Mouse (Mus musculus) midbrain, embryonic 15.5 days (tissue): ENCODE results near the gene Lpin2. TPM values are rescaled to one million over a fixed set of nuclear protein-coding genes. Genes with fewer than 3 reads are reported as not detected.
A peak's percentile ranks its signal among the peaks of the same experiment; 100 is the strongest.

Experiments
- ATAC-seq: fragments of 200-750 bp; cut with Nextera tagmentation; replicated peaks from 2 replicates; pipeline ENCODE4 v1.8.0; 2017; ENCODE audit warnings: moderate TSS enrichment
- H3K27ac ChIP-seq: fragments of 300-500 bp; sonication (generic); 2 replicates; pipeline ENCODE4 v1.5.1; 2015; ENCODE audit warnings: mild to moderate bottlenecking, inconsistent platforms
- H3K27me3 ChIP-seq: fragments of 300-500 bp; sonication (generic); replicated peaks from 2 replicates; pipeline ENCODE4 v1.6.1; 2015; ENCODE audit warnings: inconsistent platforms
- H3K36me3 ChIP-seq: fragments of 300-500 bp; sonication (generic); replicated peaks from 2 replicates; pipeline ENCODE4 v1.6.1; 2015; ENCODE audit warnings: inconsistent platforms
- H3K4me1 ChIP-seq: fragments of 300-500 bp; sonication (generic); 2 replicates; pipeline ENCODE4 v1.6.1; 2015; ENCODE audit warnings: inconsistent platforms
- H3K4me2 ChIP-seq: fragments of 300-500 bp; sonication (generic); 2 replicates; pipeline ENCODE4 v1.6.1; 2015; ENCODE audit warnings: inconsistent platforms, mild to moderate bottlenecking, moderate library complexity
- H3K4me3 ChIP-seq: fragments of 300-500 bp; sonication (generic); 2 replicates; pipeline ENCODE4 v1.5.1; 2015; ENCODE audit warnings: mild to moderate bottlenecking, inconsistent platforms
- H3K9ac ChIP-seq: fragments of 300-500 bp; sonication (generic); 2 replicates; pipeline ENCODE4 v1.6.1; 2015; ENCODE audit warnings: mild to moderate bottlenecking, inconsistent platforms
- H3K9me3 ChIP-seq: fragments of 300-500 bp; sonication (generic); 2 replicates; pipeline ENCODE4 v1.6.1; 2016; ENCODE audit warnings: inconsistent platforms
- WGBS: fragments of 180-500 bp; shearing (Covaris S2); methylation state at CpG from one replicate; pipeline ENCODE4 v1.1.7; 2015; ENCODE audit warnings: mixed read lengths; 5-methylcytosine and 5-hydroxymethylcytosine counted together
- polyA plus RNA-seq: library from polyadenylated mRNA; unstranded; fragments of >200 nt; fragmentation: Nextera tagmentation; extraction: Ambion mirVana; gene quantifications from 2 replicates; pipeline ENCODE4 v1.2.1, GENCODE M21; 2015

The Lpin2 gene
- 44.2 and 47.6 TPM in 2 replicates for polyA plus RNA-seq

DNA sequence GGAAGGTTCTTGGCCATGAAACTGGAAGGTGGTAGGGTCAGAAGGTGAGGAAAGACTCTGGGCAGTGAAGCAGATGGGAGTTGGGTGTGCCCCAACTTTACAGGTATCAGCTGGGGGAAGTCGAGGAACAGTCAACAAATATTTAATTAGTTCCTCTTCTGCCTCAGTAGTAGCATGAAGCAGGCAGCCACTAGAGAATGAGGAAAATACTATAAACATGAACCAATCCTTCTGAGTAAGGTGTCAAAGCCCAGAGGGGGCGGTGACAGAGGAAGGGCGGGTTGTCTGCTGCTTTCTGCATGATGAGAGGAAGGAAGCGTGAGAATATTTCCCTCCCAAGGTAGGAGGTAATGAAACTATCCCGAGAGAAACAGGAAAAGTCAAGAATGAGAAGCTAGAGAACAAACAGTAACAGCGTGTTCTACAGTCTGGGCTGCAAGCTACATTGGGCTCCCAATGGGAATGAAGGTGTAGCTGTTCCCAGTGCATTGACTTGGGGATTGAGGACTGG, at the start of gene Lpin2:
Gene Lpin2 (plus strand): TSS at position 350 of the 511 bp plus-strand sequence.
- no peaks in the 10 kb centered on the region for H3K9me3 ChIP-seq
- ATAC-seq: no peak
- no peaks in the 10 kb centered on the region for H3K27me3 ChIP-seq
- H3K36me3 ChIP-seq: no peaks in the 10 kb centered on the region
- 25% methylated on average over 6 of the region's 6 CpGs for WGBS
- H3K9ac ChIP-seq: peak within 1 kb of the TSS; percentile 85
- peak within 1 kb of the TSS; percentile 84 for H3K4me2 ChIP-seq
- peak within 1 kb of the TSS; percentile 83 for H3K4me3 ChIP-seq
- H3K4me1 ChIP-seq: peaks cover 26% of the 10 kb centered on the region
- H3K27ac ChIP-seq: peak within 1 kb of the TSS; percentile 94

DNA sequence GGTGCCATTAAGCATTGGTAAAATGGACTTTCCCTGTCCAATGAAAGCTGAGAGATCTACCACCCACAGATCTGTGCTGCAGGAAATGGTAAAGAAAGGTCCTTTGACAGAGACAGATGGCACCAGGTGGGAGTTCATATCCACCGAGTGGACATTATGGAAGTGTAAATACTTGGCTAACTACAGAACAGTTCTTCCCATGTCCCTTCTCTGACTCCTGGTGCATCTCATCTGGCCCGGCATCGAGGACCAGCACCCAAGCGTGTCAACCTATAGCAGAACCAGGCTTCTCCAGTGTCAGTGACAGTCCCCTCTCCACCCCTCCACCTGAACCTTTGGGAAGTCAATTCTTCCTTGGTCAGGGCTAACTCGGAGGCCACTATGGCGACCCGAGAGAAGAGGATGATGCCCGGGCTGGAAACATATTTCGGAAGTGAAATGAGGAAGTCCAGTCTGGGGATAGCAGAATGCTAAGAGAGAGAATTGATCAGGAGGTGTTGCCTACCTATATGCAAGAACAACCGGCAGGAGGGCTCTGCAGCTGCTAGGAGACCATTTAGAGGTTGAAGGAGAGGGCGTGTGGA, 49.4 kb upstream of the Lpin2 start:
- H3K27me3 ChIP-seq: no peaks in the 10 kb centered on the region
- no peaks in the 10 kb centered on the region for H3K36me3 ChIP-seq
- H3K4me3 ChIP-seq: no peak overlapping the region
- H3K4me1 ChIP-seq: no peaks in the 10 kb centered on the region
- no peak overlapping the region for H3K27ac ChIP-seq
- H3K4me2 ChIP-seq: no peak overlapping the region
- ATAC-seq: no peak
- H3K9ac ChIP-seq: no peak overlapping the region
- H3K9me3 ChIP-seq: no peaks in the 10 kb centered on the region
- 91% methylated on average over 11 of the region's 11 CpGs for WGBS

DNA sequence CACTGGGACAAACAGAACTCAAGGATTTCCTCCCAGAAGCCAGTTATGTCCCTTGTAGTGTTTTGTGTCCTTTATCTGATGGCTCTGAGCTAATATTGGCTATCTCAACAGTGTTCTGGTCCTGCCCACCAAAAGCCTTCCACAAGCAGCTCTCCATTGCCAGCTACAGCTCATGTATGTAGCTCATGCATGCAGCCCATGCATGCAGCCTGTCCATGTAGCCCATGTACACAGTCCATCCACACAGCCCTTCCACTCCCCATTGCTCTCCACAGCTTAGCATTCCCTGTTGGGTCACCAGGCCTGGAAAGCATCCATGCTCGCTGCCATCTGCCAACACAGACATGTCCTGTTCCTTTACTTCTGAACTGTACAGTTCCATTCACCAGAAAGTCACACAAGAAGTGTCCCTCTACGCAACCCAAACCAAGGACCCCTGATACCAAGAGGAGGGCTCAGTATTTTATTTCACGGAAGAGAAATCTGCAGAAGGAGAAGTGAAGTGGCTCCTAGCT, 47.9 kb upstream of the Lpin2 start:
- Histone ChIP-seq H3K9ac (no peak overlapping the region), H3K4me1 (no peaks in the 10 kb centered on the region), H3K4me2 (no peak overlapping the region), H3K27ac (no peak overlapping the region), H3K36me3 (no peaks in the 10 kb centered on the region), H3K9me3 (no peaks in the 10 kb centered on the region), H3K4me3 (no peak overlapping the region), H3K27me3 (no peaks in the 10 kb centered on the region)
- no peak for ATAC-seq
- 92% methylated on average over 3 of the region's 3 CpGs for WGBS

DNA sequence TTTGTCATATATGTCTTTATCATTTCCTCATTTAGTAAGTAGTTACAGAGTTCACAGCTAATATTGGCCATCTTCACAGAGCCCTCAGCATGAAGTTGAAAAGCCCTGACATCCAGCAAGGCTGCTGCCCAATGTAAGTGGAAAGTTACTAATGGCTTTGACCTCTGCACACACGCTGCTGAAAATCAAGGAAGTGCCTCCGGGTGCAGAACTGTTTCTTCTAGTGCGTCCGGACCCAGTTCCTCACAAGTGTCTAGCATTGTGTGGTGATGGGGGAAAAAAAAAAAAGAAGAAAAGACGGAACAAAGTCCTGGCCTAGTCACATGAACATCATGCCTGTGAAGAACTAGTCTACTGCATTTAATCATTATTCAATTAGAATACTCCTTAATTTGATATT, 47.3 kb upstream of the Lpin2 start:
- no peak overlapping the region for H3K27ac ChIP-seq
- no peak for ATAC-seq
- no peaks in the 10 kb centered on the region for H3K27me3 ChIP-seq
- 76% methylated on average over 5 of the region's 5 CpGs for WGBS
- H3K36me3 ChIP-seq: no peaks in the 10 kb centered on the region
- H3K4me1 ChIP-seq: no peaks in the 10 kb centered on the region
- H3K9me3 ChIP-seq: no peaks in the 10 kb centered on the region
- no peak overlapping the region for H3K4me2 ChIP-seq
- H3K9ac ChIP-seq: no peak overlapping the region
- no peak overlapping the region for H3K4me3 ChIP-seq

DNA sequence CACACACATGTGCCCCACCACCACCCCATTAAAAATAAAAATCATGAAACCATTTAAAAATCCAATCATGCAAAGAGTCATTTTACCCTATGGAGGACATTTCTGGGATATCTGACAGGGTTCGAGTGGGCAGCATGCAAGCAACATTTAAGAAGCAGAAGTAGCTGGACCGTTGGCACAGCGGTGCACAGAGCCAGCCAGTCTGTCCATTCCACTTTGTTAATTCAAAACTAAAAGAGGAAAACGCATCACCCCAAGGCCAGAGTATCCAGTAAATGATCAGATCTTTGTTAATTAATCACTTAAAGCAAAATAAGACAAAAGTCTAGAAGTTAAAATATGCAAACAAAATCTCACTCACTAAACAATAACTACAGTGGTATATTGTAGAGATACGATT, 46.5 kb upstream of the Lpin2 start:
- Histone ChIP-seq H3K9ac (no peak overlapping the region), H3K4me1 (no peaks in the 10 kb centered on the region), H3K27ac (no peak overlapping the region), H3K27me3 (no peaks in the 10 kb centered on the region), H3K36me3 (no peaks in the 10 kb centered on the region), H3K4me3 (no peak overlapping the region), H3K9me3 (no peaks in the 10 kb centered on the region), H3K4me2 (no peak overlapping the region)
- WGBS: 90% methylated on average over 5 of the region's 5 CpGs
- no peak for ATAC-seq

DNA sequence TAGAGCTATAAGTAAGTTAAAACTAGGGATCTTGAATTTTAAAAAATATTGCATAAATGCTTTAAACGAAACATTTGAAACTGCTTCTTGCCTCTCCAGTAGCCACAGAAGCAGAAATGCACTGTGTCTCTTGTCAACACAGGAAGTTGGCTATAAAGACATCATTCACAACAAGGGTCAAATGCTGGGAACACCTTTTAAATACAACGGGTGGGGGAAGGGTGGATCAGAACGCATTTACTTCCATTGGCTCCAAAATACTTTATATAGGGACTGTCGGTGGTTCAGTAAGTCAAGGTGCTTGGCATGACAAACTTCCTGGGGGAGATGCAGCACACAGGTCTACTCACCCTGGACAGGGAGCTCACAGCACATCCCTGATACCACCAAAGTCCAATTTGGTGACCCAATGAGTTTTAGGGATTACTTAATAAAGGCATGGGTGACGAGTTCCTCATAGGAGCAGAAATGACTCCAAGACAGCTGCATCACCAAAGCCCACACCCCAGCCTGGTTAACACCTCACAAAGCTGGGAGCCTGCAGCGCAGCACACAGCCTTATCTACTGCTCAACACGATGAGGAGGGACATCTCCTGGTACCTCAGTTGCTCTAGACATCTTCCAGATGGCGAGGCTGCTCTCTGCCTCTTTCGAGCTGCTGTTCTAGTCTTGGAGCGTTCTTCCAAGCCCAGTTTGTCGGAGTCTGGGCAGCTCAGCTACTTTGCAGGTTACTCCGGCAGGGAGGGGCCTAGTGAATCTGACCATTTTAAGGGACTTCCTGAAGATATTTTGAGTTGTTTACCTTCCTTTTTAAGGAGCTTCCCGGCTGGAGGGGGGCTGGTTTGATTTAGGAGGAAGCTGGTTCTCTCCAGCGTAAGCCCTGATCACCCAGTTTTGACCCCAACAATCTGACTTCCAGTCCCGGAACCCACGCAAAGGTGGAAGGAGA, 45.7 kb upstream of the Lpin2 start:
- 87% methylated on average over 16 of the region's 16 CpGs for WGBS
- H3K4me1 ChIP-seq: no peaks in the 10 kb centered on the region
- H3K27me3 ChIP-seq: no peaks in the 10 kb centered on the region
- no peak overlapping the region for H3K4me2 ChIP-seq
- no peak overlapping the region for H3K4me3 ChIP-seq
- no peak overlapping the region for H3K27ac ChIP-seq
- H3K36me3 ChIP-seq: no peaks in the 10 kb centered on the region
- H3K9me3 ChIP-seq: no peaks in the 10 kb centered on the region
- no peak for ATAC-seq
- H3K9ac ChIP-seq: no peak overlapping the region

DNA sequence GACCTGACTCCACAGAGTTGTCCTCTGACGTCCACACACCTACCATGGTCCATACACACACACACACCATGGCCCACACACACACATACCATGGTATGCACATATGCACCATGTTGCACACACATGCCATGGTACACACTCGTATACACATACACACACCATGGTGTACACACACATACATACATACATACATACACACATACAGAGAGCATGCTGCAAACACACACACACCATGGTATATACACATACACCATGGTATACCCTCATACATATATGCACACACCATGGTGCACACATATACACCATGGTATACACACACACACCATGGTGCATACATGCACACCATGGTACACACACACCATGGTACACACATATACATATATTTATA, 45.0 kb upstream of the Lpin2 start:
- Histone ChIP-seq H3K9me3 (no peaks in the 10 kb centered on the region), H3K27me3 (no peaks in the 10 kb centered on the region), H3K4me1 (no peaks in the 10 kb centered on the region), H3K4me3 (no peak overlapping the region), H3K9ac (no peak overlapping the region), H3K4me2 (no peak overlapping the region), H3K27ac (no peak overlapping the region), H3K36me3 (no peaks in the 10 kb centered on the region)
- 87% methylated on average over 2 of the region's 2 CpGs for WGBS
- ATAC-seq: no peak

DNA sequence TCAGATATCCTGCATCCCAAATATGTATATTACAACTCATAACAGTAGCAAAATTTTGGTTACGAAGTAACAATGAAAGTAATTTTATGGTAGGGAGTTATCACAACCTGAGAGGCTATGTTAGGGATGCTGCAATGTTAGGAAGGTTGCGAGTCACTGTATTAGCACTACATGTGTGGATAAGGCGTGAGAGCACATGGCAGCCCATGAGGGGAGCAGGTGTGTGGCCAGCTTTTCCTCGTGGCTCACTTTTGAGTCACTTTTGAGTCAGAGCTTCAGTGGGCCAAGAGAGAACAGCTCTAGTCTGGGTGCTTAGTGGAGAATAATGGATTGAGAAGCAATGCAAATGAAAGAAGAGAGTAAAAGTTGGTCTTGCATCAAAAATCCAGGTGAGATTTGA, 40.3 kb upstream of the Lpin2 start:
- Histone ChIP-seq H3K4me2 (no peak overlapping the region), H3K36me3 (no peaks in the 10 kb centered on the region), H3K27me3 (no peaks in the 10 kb centered on the region), H3K4me3 (no peak overlapping the region), H3K4me1 (no peaks in the 10 kb centered on the region), H3K27ac (no peak overlapping the region), H3K9me3 (no peaks in the 10 kb centered on the region), H3K9ac (no peak overlapping the region)
- ATAC-seq: no peak
- 84% methylated on average over 4 of the region's 4 CpGs for WGBS

DNA sequence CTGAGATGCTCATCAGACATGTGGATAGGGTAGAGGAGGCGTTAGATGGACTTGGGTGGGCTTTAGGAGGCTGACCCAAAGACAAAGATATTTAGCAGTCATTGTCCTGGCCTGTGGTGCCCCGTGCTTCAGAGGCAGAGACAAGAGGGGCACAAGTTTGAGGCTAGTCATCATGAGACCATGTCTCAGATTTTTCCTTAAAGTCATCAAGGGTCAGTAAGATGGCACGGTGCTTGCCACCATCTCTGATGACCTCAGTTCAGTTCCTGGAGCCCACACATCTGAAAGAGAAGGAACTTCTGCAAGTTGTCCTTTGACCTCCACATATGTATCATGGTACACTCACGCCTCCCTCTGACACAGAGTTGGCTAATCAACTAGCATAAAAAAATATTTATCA, 39.2 kb upstream of the Lpin2 start:
- H3K27me3 ChIP-seq: no peaks in the 10 kb centered on the region

DNA sequence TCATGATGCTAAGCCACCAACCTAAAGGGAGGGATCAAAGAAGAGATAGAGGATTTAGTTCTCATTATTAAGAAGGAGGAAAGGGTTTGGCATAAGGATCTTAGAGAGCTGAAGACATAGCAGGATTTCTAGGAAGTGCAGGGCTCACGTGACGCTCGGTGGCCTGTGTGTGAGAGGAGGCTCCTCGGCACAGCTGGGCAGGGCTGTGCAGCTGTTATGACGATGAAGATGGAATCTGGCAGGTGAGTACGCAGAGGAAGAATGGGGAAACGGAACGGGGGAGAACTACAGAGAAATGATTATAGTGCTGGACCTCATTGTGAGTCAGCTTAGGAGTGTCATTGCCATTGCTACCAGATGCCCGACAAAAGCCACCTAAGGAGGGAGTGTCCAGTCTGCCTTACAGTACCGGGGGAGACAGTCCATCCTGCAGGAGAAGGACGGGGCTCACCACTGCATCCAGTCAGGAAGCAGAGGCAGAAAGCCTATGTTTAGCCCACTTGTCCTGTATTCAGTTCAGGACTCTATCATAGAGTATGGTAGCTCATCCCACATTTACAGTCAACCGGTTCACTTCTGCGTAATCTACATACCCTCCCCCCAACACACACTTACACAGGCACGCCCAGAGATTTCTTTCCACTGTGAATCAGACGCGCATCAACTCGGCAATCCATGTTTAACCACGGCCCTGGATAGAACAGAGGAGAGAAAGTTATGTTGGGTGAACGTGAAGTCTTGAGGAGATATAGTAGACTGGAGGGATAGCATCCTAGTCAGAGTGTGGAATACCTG, 37.8 kb upstream of the Lpin2 start:
- Histone ChIP-seq H3K9me3 (no peaks in the 10 kb centered on the region), H3K27ac (no peak overlapping the region), H3K36me3 (no peaks in the 10 kb centered on the region), H3K4me1 (no peaks in the 10 kb centered on the region), H3K27me3 (no peaks in the 10 kb centered on the region), H3K9ac (no peak overlapping the region), H3K4me2 (no peak overlapping the region), H3K4me3 (no peak overlapping the region)
- 91% methylated on average over 19 of the region's 19 CpGs for WGBS
- ATAC-seq: no peak

More for the DNA sequence above, 39.2 kb upstream of the Lpin2 start:
- H3K9me3 ChIP-seq: no peaks in the 10 kb centered on the region
- no peak overlapping the region for H3K4me2 ChIP-seq
- H3K4me1 ChIP-seq: no peaks in the 10 kb centered on the region
- 89% methylated on average over 4 of the region's 4 CpGs for WGBS
- no peaks in the 10 kb centered on the region for H3K36me3 ChIP-seq
- no peak overlapping the region for H3K4me3 ChIP-seq
- no peak overlapping the region for H3K9ac ChIP-seq
- no peak for ATAC-seq
- no peak overlapping the region for H3K27ac ChIP-seq

DNA sequence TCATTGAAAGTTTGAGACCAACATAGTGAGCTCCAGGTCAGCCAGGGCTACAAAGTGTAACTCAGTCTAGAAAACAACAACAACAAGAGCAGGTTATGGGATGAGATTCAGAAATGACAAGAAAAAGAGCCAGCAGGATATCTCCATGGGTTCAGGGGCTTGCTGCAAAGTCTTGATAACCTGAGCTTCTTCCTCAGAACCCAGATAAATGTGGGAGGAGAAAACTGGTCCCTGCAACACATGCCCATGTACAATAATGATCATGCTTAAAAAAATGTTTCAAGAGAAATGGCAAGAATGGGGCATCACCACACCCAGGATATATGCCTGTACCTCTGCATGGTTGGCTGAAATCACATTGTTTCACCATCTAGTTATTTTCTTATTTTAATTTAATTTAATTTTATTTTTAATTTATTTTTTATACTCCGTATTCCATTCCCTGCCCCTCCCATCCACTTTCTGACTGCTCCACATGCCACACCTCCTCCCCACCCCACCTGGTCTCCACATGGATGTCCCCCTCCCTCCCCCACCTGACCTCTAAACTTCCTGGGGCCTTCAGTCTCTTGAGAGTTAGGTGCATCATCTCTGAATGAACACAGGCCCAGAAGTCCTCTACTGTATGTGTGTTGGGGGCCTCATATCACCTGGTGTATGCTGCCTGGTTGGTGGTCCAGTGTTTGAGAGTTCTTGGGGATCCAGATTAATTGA, 37.0 kb upstream of the Lpin2 start:
- Histone ChIP-seq H3K36me3 (no peaks in the 10 kb centered on the region), H3K9me3 (no peaks in the 10 kb centered on the region), H3K9ac (no peak overlapping the region), H3K4me2 (no peak overlapping the region), H3K4me3 (no peak overlapping the region), H3K27me3 (no peaks in the 10 kb centered on the region), H3K27ac (no peak overlapping the region), H3K4me1 (no peaks in the 10 kb centered on the region)
- 90% methylated on average over 1 of the region's 1 CpGs for WGBS
- no peak for ATAC-seq
